Mouse (Mus musculus): Measurements from ENCODE around the gene Bex1. TPM values are rescaled to one million over a fixed set of nuclear protein-coding genes. Genes with fewer than 3 reads are reported as not detected.
"Not testable (repeated sequence)": the region's sequence is repeated elsewhere in the genome, so short reads cannot be mapped to it uniquely, and the experiment has no call there.

Gene Bex1
- polyA plus RNA-seq (2015; fragmentation: Nextera tagmentation; extraction: Ambion mirVana) = 199 and 201 TPM in 2 replicates

DNA sequence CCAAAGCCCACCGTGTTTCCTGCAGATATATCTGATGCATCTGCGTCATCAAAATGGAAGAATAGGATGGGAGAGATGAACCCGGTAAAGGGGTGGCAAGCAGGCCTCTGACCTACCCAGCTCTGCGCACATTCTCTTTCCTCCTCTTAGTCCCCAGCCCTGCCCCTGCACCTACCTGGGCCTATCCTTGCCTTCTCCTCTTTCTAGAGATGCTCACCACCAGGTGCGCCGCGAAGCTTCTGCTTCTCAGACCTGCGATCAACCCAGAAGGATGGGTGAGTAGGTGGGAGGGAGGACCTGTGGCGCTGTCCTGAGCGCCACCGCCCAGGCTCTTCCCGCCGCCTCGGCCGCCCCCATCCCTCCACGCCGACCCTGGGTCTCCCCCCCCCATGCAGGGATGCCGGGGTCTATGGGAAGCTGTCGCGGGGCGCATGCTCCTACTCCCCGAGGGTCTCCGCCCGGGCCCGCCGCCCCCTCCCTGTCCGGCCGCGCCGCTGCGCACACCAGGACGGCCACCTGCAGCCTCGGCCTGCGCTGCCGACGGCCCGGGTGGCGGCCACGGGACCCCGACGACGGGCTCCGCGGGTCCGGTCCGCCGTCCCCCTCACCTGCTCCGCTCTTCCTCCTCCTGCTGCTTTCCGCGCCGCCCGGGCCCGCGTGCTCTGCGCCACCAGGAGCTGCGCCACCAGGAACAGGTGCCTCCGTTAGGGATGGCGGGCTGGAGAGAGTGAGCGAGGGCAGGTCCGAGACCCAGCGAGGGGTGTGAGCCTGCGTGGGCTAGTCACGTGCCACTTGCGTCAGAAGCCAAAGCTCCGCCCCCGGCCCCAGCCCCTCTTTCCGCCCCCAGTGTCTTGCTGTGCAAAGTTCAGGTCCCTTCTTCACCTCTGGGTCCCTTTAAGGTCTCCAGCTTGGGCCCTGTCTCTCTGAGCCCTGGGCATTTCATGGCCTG, at the start of gene Bex1, which contains the start of gene Tceal7:
Gene Bex1 (minus strand): TSS at position 785 of the 949 bp plus-strand sequence.
Gene Tceal7 (plus strand): TSS at position 51 of the 949 bp plus-strand sequence.
- Histone ChIP-seq H3K4me3 (peak within 1 kb of the TSS; percentile 45), H3K9ac (replicated peaks) (peak within 1 kb of the TSS; percentile 46), H3K4me2 (replicated peaks) (peak within 1 kb of the TSS; percentile 39)
- H3K27ac ChIP-seq (replicated peaks); H3K4me1 ChIP-seq; H3K27me3 ChIP-seq; H3K9me3 ChIP-seq; H3K36me3 ChIP-seq: not testable (repeated sequence)
- WGBS = 21% methylated on average over 18 of the region's 67 CpGs
- peak; percentile 96 for ATAC-seq (replicated peaks)

DNA sequence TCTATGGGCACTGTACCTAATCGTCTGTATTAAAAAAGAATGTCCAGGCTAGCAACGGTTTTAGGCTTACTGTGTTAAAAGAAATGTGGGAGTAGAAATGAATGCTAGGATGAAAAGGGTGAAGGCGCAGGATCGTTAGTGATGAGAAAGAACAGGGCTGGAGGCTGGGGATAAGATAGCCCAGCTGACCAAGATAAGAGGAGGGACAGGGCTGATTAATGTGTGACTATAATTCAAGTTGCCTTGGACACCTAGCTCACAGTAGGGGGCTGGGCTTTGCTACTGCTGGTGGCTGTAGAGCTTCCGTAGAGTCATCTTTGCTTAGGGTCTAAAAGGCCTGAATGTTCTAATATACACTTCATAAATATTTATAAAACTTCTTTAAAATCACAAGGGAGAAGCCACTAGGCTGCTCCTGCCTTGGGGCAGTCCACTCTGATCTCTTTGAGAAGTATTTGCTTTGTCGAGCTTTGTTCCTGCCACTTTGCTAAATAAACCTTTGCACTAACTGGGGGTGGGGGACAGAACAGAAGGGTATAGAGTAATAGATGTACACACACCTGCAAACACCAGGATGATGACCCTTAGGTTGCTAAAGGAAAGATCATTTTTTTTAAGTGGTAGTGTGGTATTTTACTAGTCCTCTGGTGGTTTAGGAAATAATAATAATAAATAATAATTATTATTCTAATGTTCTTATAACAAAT, 36.9 kb upstream of the Bex1 start:
- no peak overlapping the region for H3K4me3 ChIP-seq
- WGBS = 51% methylated on average over 6 of the region's 6 CpGs
- no peak for ATAC-seq (replicated peaks)
- no peak overlapping the region for H3K27ac ChIP-seq (replicated peaks)
- H3K27me3 ChIP-seq = no peaks in the 10 kb centered on the region
- H3K9ac ChIP-seq (replicated peaks) = no peak overlapping the region
- no peak overlapping the region for H3K4me2 ChIP-seq (replicated peaks)
- H3K36me3 ChIP-seq = no peaks in the 10 kb centered on the region; the same call in 1 of the 2 replicates
- H3K4me1 ChIP-seq = no peaks in the 10 kb centered on the region
- H3K9me3 ChIP-seq = no peaks in the 10 kb centered on the region

DNA sequence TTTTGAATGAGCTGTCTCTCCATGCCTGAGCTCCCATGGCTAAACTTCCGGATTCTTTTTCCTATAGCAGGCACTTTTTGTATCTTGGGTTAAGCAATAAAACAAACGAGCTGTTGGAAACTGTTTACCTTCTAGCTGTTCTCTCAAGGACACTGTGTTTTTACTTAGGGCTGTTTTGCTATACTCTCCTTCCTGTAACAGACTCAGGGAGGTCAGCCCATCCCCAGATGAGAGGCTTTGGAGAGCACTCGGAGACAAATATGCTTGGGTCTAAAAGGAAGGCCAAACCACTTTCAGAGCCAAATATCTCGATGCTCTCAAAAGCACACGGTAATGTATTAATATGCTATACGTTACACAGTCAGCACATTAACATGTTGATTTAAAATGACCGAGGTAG, 34.4 kb upstream of the Bex1 start:
- no peak for ATAC-seq (replicated peaks)
- no peaks in the 10 kb centered on the region for H3K4me1 ChIP-seq
- no peaks in the 10 kb centered on the region for H3K27me3 ChIP-seq
- no peaks in the 10 kb centered on the region; the same call in 1 of the 2 replicates for H3K36me3 ChIP-seq
- H3K9me3 ChIP-seq = no peaks in the 10 kb centered on the region
- WGBS = 80% methylated on average over 7 of the region's 7 CpGs
- no peak overlapping the region for H3K27ac ChIP-seq (replicated peaks)
- no peak overlapping the region for H3K9ac ChIP-seq (replicated peaks)
- H3K4me3 ChIP-seq = no peak overlapping the region
- H3K4me2 ChIP-seq (replicated peaks) = no peak overlapping the region

DNA sequence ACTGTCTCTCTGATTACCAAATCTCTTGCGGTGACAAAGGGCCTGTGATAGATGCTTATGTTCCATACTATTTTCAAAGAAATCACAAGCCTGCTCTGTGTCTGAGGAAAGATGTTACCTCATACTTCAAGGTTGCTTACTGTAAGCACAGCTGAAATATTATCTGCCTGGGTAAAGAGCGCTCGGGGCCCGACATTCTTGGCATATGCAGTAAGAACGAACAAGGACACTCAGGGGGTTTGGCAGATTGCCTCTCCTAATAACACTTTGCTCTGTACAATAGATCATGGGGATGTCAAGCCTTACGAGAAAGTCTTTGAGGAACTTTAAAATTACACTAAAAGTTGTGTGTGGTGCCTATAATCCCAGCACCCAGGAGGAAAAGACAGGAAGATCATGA, 33.5 kb upstream of the Bex1 start:
- Histone ChIP-seq H3K4me3 (no peak overlapping the region), H3K4me1 (no peaks in the 10 kb centered on the region), H3K9me3 (no peaks in the 10 kb centered on the region), H3K27ac (replicated peaks) (no peak overlapping the region), H3K9ac (replicated peaks) (no peak overlapping the region), H3K36me3 (no peaks in the 10 kb centered on the region; the same call in 1 of the 2 replicates), H3K27me3 (no peaks in the 10 kb centered on the region), H3K4me2 (replicated peaks) (no peak overlapping the region)
- 72% methylated on average over 6 of the region's 6 CpGs for WGBS
- no peak for ATAC-seq (replicated peaks)

DNA sequence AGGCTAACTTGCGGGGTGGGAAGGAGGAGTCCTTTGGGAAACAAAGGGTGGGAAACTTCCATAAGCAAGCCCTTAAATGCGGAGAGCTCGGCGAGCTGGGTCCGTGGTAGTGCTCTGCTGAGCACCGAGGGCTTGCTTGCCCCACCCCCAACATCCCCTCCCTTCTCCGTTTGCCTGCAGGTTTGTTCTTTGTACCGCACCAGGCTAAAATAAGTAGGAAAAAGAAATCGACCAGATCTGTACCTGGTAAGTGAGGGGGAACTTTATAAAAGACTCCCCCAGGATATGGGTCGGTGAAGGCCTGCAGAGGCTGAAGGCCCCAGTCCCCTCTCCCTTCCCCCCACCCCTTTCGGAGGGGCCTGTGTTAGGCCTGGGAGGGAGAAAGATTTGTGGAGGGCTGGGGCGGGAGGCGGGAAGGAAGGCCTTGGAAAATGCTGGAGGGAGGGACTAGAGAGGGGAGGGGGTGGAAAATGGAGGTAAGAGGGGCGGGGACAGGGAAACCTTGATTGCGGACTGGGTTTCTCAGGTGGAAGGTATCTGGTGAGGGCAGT, 30.3 kb upstream of the Bex1 start:
- Histone ChIP-seq H3K27ac (replicated peaks) (peak overlapping the region; percentile 85), H3K36me3 (no peaks in the 10 kb centered on the region; the same call in 1 of the 2 replicates), H3K4me2 (replicated peaks) (peak overlapping the region; percentile 44), H3K9ac (replicated peaks) (peak overlapping the region; percentile 69), H3K4me1 (no peaks in the 10 kb centered on the region), H3K9me3 (no peaks in the 10 kb centered on the region), H3K27me3 (no peaks in the 10 kb centered on the region), H3K4me3 (peak overlapping the region; percentile 58)
- peak; percentile 86 for ATAC-seq (replicated peaks)
- 20% methylated on average over 14 of the region's 15 CpGs for WGBS

DNA sequence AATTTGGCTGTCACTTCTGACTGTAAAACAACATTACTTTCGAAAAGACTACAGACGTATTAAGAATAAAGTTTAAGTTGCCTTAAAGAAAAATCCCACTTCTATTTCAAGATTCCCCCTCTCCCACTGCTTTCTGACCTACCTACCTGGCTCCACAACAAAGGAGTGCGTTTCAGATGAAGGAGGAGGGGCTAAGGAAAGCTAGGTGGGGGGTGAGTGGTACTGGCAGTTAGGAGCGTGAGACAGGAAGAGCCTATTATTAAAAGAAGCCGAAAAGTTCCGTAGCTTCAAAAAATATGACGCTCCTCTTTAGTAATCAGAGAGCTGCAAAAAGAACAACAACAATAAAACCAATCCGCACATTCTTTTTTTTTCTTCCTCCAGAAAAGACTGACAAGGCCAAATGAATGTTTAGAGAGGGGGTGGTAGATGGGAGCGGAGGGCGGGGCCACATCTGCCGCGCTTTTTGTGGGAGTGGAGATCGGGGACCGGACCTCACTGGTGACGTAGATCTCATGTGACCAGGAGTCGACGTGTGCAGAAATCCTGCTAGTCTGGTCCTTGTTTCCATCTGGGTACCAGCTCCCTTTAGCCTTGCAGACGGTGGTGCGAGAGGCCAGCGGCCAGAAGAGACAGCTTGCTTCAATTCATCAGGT, 29.4 kb upstream of the Bex1 start, which contains the start of gene Tceal9:
Gene Tceal9 (plus strand): TSS at position 506 of the 656 bp plus-strand sequence.
- Histone ChIP-seq H3K4me2 (replicated peaks) (peak within 1 kb of the TSS; percentile 44), H3K36me3 (no peaks in the 10 kb centered on the region; the same call in 1 of the 2 replicates), H3K27ac (replicated peaks) (peak within 1 kb of the TSS; percentile 85), H3K4me1 (no peaks in the 10 kb centered on the region), H3K27me3 (no peaks in the 10 kb centered on the region), H3K9ac (replicated peaks) (peak within 1 kb of the TSS; percentile 69), H3K4me3 (peak within 1 kb of the TSS; percentile 58), H3K9me3 (no peaks in the 10 kb centered on the region)
- WGBS = 22% methylated on average over 20 of the region's 20 CpGs
- ATAC-seq (replicated peaks) = peak; percentile 93

DNA sequence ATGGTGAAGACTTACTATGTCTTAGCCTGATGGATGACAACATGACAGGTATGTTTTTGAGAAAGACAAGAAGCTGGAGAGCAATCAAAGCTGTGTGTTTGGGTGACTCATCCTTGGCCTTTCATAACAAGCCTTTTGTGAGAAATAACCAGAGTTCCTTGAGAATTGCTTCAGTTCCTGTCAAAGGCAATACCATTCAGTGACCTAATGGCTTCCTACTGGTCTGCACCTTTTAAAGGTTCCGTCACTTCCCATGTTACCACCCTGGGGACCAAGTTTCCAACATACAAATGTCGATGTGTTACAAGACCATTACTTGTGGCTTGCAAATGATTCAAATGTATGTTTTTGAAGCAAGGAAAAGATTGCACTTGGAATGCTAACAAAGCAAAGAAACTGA, 27.9 kb upstream of the Bex1 start:
- 90% methylated on average over 2 of the region's 2 CpGs for WGBS
- H3K4me2 ChIP-seq (replicated peaks) = no peak overlapping the region
- H3K9me3 ChIP-seq = no peaks in the 10 kb centered on the region
- H3K9ac ChIP-seq (replicated peaks) = no peak overlapping the region
- H3K27me3 ChIP-seq = no peaks in the 10 kb centered on the region
- no peak for ATAC-seq (replicated peaks)
- no peak overlapping the region for H3K4me3 ChIP-seq
- no peak overlapping the region for H3K27ac ChIP-seq (replicated peaks)
- H3K36me3 ChIP-seq = no peaks in the 10 kb centered on the region; the same call in 1 of the 2 replicates
- H3K4me1 ChIP-seq = no peaks in the 10 kb centered on the region

DNA sequence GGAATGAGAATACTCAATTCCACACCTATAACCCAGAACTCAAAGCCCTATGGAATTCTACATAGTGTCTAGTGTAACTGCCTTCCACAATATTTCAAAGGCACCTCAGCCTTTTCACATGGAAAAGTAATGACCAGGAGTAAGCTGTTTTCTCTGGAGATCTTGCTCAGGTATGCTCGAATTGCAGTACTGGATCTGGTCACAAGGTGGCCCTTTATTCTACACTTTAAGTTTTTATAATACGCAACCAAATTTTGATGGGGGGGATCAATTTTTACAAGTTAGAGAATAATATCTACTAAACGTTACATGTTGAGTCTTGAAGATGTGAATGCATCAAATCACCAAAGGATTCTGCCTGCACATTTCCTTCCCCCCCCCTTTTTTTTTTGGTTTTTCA, 22.8 kb upstream of the Bex1 start:
- H3K9me3 ChIP-seq = no peaks in the 10 kb centered on the region
- H3K4me3 ChIP-seq = no peak overlapping the region
- no peaks in the 10 kb centered on the region for H3K27me3 ChIP-seq
- H3K27ac ChIP-seq (replicated peaks) = no peak overlapping the region
- H3K4me1 ChIP-seq = no peaks in the 10 kb centered on the region
- ATAC-seq (replicated peaks) = no peak
- H3K36me3 ChIP-seq = no peaks in the 10 kb centered on the region
- no peak overlapping the region for H3K9ac ChIP-seq (replicated peaks)
- H3K4me2 ChIP-seq (replicated peaks) = no peak overlapping the region
- WGBS = 46% methylated on average over 3 of the region's 3 CpGs

DNA sequence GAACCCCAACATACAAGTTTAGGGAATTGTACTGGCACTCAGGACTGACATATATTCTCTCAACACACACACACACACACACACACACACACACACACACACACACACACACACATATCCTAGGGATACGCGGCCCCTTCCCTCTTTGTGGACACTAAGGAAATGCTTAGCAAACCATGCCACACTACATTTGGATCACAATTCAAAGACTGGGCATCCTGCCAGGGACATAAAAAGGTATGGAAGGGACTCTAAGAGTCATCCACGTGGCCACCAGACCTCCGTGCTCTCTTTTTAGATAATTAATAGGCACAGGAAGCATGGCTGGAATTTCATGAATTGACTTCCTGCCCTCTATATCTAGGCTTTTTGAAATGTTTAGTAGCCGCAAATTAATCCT, 12.5 kb upstream of the Bex1 start:
- H3K36me3 ChIP-seq = no peaks in the 10 kb centered on the region
- no peak overlapping the region for H3K4me3 ChIP-seq
- H3K27ac ChIP-seq (replicated peaks) = no peak overlapping the region
- no peaks in the 10 kb centered on the region for H3K4me1 ChIP-seq
- H3K4me2 ChIP-seq (replicated peaks) = no peak overlapping the region
- no peaks in the 10 kb centered on the region for H3K9me3 ChIP-seq
- 57% methylated on average over 5 of the region's 5 CpGs for WGBS
- no peaks in the 10 kb centered on the region for H3K27me3 ChIP-seq
- no peak overlapping the region for H3K9ac ChIP-seq (replicated peaks)
- ATAC-seq (replicated peaks) = no peak

DNA sequence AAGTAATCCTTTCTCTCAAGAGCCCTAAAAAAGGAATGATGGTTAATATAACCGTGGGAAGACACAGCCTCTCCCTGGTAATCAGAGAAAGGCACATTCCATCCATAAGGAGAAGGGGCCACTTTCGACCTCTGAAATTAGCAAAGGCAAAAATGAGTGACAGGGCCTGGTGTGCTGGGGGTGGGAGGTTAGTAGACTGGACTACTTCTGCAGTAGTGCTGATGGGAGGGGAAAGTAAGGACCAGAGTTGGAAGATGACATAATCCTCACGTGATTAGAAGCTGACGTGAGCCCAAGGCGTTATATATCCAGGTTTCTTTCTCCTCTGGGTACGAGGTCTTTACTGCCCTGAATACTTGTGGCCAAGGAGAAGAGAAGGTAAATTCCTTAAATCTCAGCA, 8.4 kb upstream of the Bex1 start:
- Histone ChIP-seq H3K4me1 (no peaks in the 10 kb centered on the region), H3K9me3 (no peaks in the 10 kb centered on the region), H3K27me3 (no peaks in the 10 kb centered on the region), H3K4me3 (no peak overlapping the region), H3K36me3 (no peaks in the 10 kb centered on the region), H3K27ac (replicated peaks) (no peak overlapping the region), H3K9ac (replicated peaks) (no peak overlapping the region), H3K4me2 (replicated peaks) (no peak overlapping the region)
- 74% methylated on average over 6 of the region's 6 CpGs for WGBS
- ATAC-seq (replicated peaks) = no peak

DNA sequence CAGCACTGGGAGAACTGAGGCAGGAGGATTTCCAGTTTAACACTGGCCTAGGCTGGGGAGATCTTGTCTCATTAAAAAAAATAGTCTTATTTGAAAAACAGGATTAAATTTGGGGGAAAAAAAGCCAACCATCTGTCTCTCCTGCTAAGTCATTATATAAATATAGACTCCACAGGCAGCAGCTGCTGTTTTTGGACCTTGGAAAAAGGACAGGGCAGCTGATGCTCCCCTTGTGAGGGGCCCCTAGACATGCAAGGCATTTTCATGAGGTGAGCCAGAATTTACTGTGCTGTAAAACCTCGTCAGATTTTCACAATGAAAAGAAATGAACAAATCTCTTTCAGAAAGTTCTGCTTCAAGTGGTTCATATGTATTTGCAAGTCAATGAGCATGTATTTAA, 990 bp upstream of the Bex1 start:
- Histone ChIP-seq H3K9me3 (no peaks in the 10 kb centered on the region), H3K9ac (replicated peaks) (no peak overlapping the region), H3K36me3 (no peaks in the 10 kb centered on the region), H3K4me3 (no peak overlapping the region), H3K4me2 (replicated peaks) (no peak overlapping the region), H3K27me3 (no peaks in the 10 kb centered on the region), H3K27ac (replicated peaks) (no peak overlapping the region), H3K4me1 (no peaks in the 10 kb centered on the region)
- ATAC-seq (replicated peaks) = no peak
- WGBS = 33% methylated on average over 1 of the region's 1 CpGs
